Mouse (Mus musculus) lung, postnatal 0 days (tissue): ENCODE measurements around the gene Scamp1. TPM values are rescaled to one million over a fixed set of nuclear protein-coding genes. Genes with fewer than 3 reads are reported as not detected.

ENCODE experiments used
- ATAC-seq: fragments of 200-750 bp; cut with Nextera tagmentation; 2 replicates; pipeline ENCODE4 v1.8.0; 2017; ENCODE audit warnings: moderate library complexity
- DNase-seq: peaks from one replicate; pipeline ENCODE4 v3.0.0-alpha.2; 2016; ENCODE audit warnings: low spot score
- H3K27ac ChIP-seq: fragments of 300-500 bp; sonication (generic); 2 replicates; pipeline ENCODE4 v1.5.1; 2014; ENCODE audit warnings: antibody characterized with exemption, mild to moderate bottlenecking, low read length, mixed read lengths
- H3K27me3 ChIP-seq: fragments of 300-500 bp; sonication (generic); replicated peaks from 2 replicates; pipeline ENCODE4 v1.6.1; 2014; ENCODE audit warnings: low read length, mixed read lengths; ENCODE audit not compliant: insufficient read depth
- H3K36me3 ChIP-seq: fragments of 300-500 bp; sonication (generic); 2 replicates; pipeline ENCODE4 v1.6.1; 2014; ENCODE audit warnings: low read length, mixed read lengths; ENCODE audit not compliant: insufficient read depth
- H3K4me1 ChIP-seq: fragments of 300-500 bp; sonication (generic); 2 replicates; pipeline ENCODE4 v1.6.1; 2014; ENCODE audit warnings: antibody characterized with exemption, low read depth, low read length, mixed read lengths; ENCODE audit not compliant: insufficient read depth
- H3K4me2 ChIP-seq: fragments of 300-500 bp; sonication (generic); replicated peaks from 2 replicates; pipeline ENCODE4 v1.6.1; 2014; ENCODE audit warnings: low read depth, mild to moderate bottlenecking, low read length, moderate library complexity, mixed read lengths
- H3K4me3 ChIP-seq: fragments of 300-500 bp; sonication (generic); 2 replicates; pipeline ENCODE4 v1.5.1; 2014; ENCODE audit warnings: low read depth, low read length
- H3K9ac ChIP-seq: fragments of 300-500 bp; sonication (generic); replicated peaks from 2 replicates; pipeline ENCODE4 v1.6.1; 2014; ENCODE audit warnings: low read depth, mild to moderate bottlenecking
- H3K9me3 ChIP-seq: fragments of 300-500 bp; sonication (generic); 2 replicates; pipeline ENCODE4 v1.6.1; 2016; ENCODE audit warnings: low read length, mixed read lengths
- CTCF ChIP-seq: IDR thresholded peaks from 2 replicates; pipeline ENCODE4 v1.5.1; 2016; ENCODE audit warnings: antibody characterized with exemption, mild to moderate bottlenecking
- EP300 ChIP-seq: IDR thresholded peaks from 2 replicates; pipeline ENCODE4 v1.6.1; 2016; ENCODE audit warnings: antibody characterized with exemption, mild to moderate bottlenecking, control low read depth
- WGBS: fragments of 180-500 bp; shearing (Covaris S2); extraction: QIAGEN DNeasy Blood & Tissue Kit; methylation state at CpG from one replicate; pipeline ENCODE4 v1.1.7; 2014; 5-methylcytosine and 5-hydroxymethylcytosine counted together
- polyA plus RNA-seq: library from polyadenylated mRNA; unstranded; fragments of >200 nt; fragmentation: Nextera tagmentation; extraction: Ambion mirVana; gene quantifications from 2 replicates; pipeline ENCODE4 v1.2.1, GENCODE M21; 2015

Scamp1 gene
- polyA plus RNA-seq, 1 experiment from 2014 or later: 26.9 TPM

DNA sequence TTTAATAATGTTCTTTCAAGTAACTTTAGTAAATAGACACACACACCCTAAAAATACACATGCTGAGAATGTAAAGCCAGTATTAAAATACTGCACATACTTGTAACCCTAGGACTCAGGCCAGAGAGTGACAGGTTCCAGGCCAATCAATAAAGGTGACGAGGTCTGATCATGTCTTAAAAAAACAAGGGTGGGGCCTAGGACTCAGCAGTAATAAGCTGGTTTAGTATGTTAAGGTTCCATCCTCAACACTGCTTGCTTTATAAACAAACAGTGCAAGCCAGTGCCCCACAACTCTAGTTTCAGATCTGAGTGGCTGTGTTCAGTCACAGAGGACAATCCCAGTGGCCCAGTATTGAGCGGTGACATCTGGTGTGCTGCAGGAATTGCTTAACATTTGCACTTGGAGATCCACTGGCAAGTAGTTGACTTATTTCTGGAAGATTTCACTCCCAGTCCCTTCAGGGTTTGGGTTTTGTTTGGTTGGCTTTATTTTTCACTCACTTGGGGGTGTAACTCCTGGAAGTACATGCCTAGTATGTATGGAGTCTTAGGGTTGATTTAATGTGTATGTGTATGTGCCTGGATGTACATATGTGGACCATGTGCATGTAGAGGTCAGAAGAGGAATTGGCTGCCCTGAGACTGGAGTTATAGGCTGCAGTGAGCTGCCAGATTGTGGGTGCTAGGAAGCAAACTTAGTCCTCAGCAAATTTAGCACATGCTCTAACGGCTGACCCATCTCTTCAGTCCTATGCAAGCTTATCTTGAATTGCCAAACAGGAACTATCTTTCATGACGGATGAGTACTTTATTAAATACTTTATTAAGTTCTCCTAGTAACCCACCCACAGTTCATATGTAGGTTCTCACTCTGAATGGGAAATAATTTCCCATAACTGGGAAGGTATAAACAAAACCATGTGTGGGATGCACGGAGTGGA, 104.9 kb downstream of the Scamp1 start:
- no peak for TF ChIP-seq EP300
- TF ChIP-seq CTCF: no peak
- Histone ChIP-seq H3K27me3 (no peaks in the 10 kb centered on the region), H3K4me3 (no peak overlapping the region), H3K9me3 (no peaks in the 10 kb centered on the region), H3K4me1 (peaks cover 5% of the 10 kb centered on the region; the same call in 1 of the 2 replicates), H3K36me3 (no peaks in the 10 kb centered on the region), H3K4me2 (no peak overlapping the region), H3K27ac (no peak overlapping the region), H3K9ac (no peak overlapping the region)
- DNase-seq (peak; percentile 69), ATAC-seq (no peak)
- WGBS: 60% methylated on average over 5 of the region's 5 CpGs

DNA sequence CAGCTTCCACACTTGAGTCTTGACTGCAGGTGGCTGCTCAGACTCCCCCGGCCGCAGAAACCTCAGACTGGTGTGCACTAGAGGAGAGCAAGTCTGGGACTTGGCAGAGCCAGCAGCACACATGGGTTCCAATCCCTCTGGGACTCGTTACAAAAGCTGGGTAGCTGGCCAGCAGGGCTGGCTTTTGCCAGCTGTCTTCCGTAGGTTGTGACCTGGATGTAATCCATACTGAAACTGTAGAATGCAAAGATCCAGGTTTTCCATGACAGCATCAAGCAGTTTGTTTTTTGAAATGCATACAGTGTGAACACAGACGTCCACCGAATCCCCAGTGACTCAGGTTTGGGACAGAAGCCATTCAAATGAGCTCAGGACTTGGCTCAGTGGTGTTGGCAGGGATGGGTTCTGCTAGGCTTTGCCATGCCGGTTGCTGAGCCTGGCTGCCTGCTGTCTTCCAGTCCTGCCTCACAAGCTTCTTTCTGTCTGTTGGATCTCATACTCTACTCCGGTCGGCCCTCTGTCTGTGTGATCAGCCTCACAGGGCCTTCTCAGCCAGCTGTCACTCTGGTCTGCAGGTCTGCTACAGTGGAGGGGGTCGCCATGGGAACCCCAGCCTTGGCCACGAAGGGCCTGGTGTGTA, 107.1 kb downstream of the Scamp1 start:
- H3K9me3 ChIP-seq: no peaks in the 10 kb centered on the region
- no peaks in the 10 kb centered on the region for H3K36me3 ChIP-seq
- peaks cover 12% of the 10 kb centered on the region; the same call in 1 of the 2 replicates for H3K4me1 ChIP-seq
- no peak overlapping the region for H3K9ac ChIP-seq
- WGBS: 57% methylated on average over 11 of the region's 11 CpGs
- peak; percentile 63 for DNase-seq
- no peak for TF ChIP-seq EP300
- TF ChIP-seq CTCF: no peak
- 0 out of 2 replicates have a peak overlapping the region, but pooled peaks have one; percentile 20 for H3K27ac ChIP-seq
- ATAC-seq: peak; percentile 61
- H3K4me2 ChIP-seq: no peak overlapping the region
- H3K4me3 ChIP-seq: no peak overlapping the region
- no peaks in the 10 kb centered on the region for H3K27me3 ChIP-seq

DNA sequence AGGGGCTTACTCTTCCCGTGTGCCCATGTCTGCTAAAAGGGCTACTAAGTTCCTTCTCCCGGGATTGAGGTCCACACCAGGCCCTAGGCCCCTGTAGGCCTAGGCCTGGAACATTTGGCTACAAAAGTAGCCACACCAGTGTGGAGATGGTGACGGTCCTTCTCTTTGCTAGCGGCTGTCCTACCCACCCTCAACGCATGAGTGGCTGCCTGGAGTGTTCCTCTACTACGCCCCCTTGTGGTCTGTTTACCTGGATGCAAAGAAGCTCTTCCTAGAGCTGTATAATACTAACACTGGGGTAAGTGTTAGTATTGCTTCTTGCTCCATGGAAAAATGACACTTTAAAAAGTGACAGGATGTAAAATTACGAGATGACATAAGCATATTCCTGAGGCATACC, 108.5 kb downstream of the Scamp1 start:
- DNase-seq (peak; percentile 46), ATAC-seq (no peak)
- H3K4me2 ChIP-seq: no peak overlapping the region
- H3K9ac ChIP-seq: no peak overlapping the region
- no peaks in the 10 kb centered on the region for H3K27me3 ChIP-seq
- WGBS: 48% methylated on average over 7 of the region's 7 CpGs
- no peaks in the 10 kb centered on the region for H3K9me3 ChIP-seq
- no peak overlapping the region for H3K27ac ChIP-seq
- H3K4me3 ChIP-seq: no peak overlapping the region
- H3K4me1 ChIP-seq: peaks cover 12% of the 10 kb centered on the region; the same call in 1 of the 2 replicates
- H3K36me3 ChIP-seq: no peaks in the 10 kb centered on the region
- TF ChIP-seq CTCF: peak; percentile 72
- TF ChIP-seq EP300: no peak

DNA sequence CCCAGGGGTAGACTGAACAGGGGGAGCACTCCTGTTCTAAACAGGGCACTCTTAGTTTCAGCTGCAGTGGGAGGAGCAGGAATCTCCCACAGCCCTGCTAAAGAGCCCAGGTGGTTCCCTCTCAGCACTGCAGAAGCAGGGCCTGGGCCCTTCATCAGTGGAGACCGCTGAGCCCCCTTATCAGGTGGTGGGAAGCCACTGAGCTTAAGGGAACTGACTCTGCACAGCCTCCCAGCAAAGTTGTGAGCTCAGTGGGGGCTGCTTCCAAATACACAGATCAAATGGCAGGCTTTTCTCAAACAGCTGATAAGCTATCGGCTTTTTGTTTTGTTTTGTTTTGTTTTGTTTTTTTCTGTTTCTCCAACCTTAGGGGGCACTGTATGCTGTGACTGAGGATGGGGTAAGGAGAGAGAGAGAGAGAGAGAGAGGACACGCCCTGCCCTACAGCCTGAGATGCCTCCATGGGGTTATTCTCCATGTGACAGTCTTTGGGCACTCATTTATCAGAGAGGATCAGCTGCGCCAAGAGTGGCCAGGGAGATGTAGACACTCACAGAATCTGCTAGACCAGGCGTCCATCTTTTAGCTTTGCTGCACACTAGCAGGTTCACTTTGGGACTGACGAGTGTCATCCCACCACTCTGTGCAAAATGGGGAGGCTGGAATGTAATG, 110.1 kb downstream of the Scamp1 start:
- ATAC-seq: no peak
- Histone ChIP-seq H3K27me3 (no peaks in the 10 kb centered on the region), H3K36me3 (no peaks in the 10 kb centered on the region), H3K4me2 (no peak overlapping the region), H3K9me3 (no peaks in the 10 kb centered on the region), H3K4me1 (peaks cover 12% of the 10 kb centered on the region; the same call in 1 of the 2 replicates), H3K27ac (no peak overlapping the region), H3K9ac (no peak overlapping the region), H3K4me3 (no peak overlapping the region)
- no peak for DNase-seq
- TF ChIP-seq CTCF: no peak
- TF ChIP-seq EP300: no peak
- WGBS: 79% methylated on average over 6 of the region's 6 CpGs

DNA sequence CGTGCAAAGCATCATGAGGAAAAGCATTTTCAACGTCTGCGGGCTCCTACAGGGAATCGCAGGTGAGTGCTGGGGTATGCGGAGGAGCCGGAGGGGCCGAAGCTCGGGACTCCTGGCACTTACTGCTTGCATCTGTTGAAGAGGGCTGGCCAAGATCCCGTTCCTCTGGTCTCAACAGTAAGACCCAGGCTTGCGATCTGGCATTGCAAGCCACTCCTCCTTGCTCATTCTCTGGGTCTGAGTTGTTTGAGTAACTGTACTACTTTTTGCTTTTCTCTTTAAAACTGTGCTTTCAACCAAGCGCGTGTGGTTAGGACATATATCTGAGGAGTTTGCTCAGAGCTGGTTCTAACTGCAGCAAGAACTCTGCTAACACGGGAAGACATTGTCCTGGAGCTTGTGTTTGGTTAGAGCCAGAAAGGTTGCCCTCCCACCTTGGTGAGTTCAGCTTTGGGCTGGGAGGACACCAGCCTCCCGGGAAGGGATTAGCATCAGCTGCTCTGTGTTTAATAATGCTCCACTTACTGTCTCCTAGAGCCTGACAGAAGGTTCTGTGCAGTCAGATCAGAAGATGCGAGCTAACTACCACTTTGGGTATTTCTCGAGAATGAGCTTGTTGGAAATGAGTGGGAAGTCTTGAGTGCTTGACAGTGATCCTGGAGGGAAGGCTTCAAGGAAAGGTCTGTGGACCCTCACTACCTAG, 110.9 kb downstream of the Scamp1 start:
- no peak for TF ChIP-seq EP300
- TF ChIP-seq CTCF: no peak
- 26% methylated on average over 16 of the region's 16 CpGs for WGBS
- H3K27ac ChIP-seq: no peak overlapping the region
- peaks cover 12% of the 10 kb centered on the region; the same call in 1 of the 2 replicates for H3K4me1 ChIP-seq
- H3K27me3 ChIP-seq: no peaks in the 10 kb centered on the region
- H3K9ac ChIP-seq: no peak overlapping the region
- peak; percentile 32 for DNase-seq
- no peak for ATAC-seq
- peak overlapping the region; percentile 41 for H3K4me3 ChIP-seq
- H3K4me2 ChIP-seq: peak overlapping the region; percentile 89
- no peaks in the 10 kb centered on the region for H3K36me3 ChIP-seq
- no peaks in the 10 kb centered on the region for H3K9me3 ChIP-seq
